In the genomic region with DNA sequence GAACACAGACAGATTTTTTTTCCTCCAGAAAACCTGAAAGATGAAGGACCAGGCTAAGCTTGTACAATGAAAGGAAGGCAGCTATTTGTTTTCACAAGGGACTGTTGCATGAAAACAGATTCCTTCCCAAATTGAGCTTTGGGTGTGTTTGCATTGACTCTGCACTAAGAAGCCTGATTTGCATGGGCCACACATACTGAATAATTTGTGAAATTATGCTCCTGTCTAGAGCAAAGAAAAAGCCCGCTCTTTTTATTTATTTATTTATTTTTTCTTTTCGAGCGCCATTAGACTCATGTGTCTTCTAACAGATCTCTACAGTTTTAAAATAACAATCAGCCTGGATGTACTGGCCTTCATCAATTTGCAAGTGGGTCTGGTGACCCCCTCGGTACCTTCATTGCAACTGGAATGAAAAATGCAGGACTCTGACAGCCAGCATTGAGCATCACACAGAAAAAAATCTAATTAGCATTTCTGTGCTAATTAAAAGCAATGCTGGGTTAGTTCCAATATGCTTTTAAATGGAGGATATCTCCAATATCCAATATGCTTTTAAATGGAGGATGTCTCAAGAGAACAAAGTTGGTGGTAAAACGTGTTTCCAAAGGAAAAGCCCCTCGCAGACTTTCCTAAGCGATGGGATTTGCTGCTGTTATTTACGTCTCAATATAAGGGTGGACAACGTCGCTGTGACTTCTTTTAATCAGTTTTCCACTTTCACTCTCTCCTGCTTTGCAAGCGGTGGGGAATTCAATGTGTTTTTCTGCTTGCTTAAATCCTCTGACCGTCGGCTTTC, we compare ENCODE assay signal across 11 mouse cellular contexts.
A peak's percentile ranks its signal among the peaks of the same experiment; 100 is the strongest.
DNase-seq lines count a peak whose midpoint lies in the region; ATAC-seq and TF ChIP-seq lines count a peak whose summit lies in the region.
"Had no signal": no experiment of that assay in that cellular context is flagged by ENCODE, and none has a peak within 500 bp of the region (broad histone marks: within the 10 kb centered on the region; RNA-seq: fewer than 3 reads in every experiment).

No protein-coding gene starts in this region.

- no peaks in the 10 kb centered on the region for H3K36me3 ChIP-seq in CH12.LX (replicated peaks in 1 of 2; ENCODE audit: control insufficient read depth in 1 of 2, insufficient read depth in 1 of 2, low read length in 1 of 2)
- H3K36me3 ChIP-seq in hindbrain, embryonic 12.5 days: no peaks in the 10 kb centered on the region
- H3K36me3 ChIP-seq in midbrain, embryonic 14.5 days (ENCODE audit: control insufficient read depth, insufficient read depth, low read length): no peaks in the 10 kb centered on the region

- H3K9ac ChIP-seq in CH12.LX (ENCODE audit: insufficient read depth, low read depth): no peak overlapping the region
- H3K9ac ChIP-seq in hindbrain, embryonic 12.5 days: no peak overlapping the region
- no peak overlapping the region for H3K9ac ChIP-seq in midbrain, embryonic 14.5 days (replicated peaks; ENCODE audit: low read length)

- TF ChIP-seq RAD21 in CH12.LX (IDR thresholded peaks at IDR 0.05; ENCODE audit: low read depth, low read length): no peak

- 19% methylated on average over 13 of the region's 13 CpGs for WGBS in hindbrain, embryonic 12.5 days
- WGBS in midbrain, embryonic 14.5 days: 3% methylated on average over 13 of the region's 13 CpGs

- H3K27me3 ChIP-seq in CH12.LX (replicated peaks): no peaks in the 10 kb centered on the region
- no peaks in the 10 kb centered on the region for H3K27me3 ChIP-seq in hindbrain, embryonic 12.5 days
- H3K27me3 ChIP-seq in midbrain, embryonic 14.5 days (ENCODE audit: control insufficient read depth, insufficient read depth, low read length): no peaks in the 10 kb centered on the region

- no peak for TF ChIP-seq CTCF in CH12.LX (conservative IDR thresholded peaks at IDR 0.05 in 1 of 2, IDR thresholded peaks at IDR 0.05 in 1 of 2; ENCODE audit: low read depth in 2 of 2, low read length in 2 of 2)

- peak overlapping the region; percentile 29; the same call in 1 of the 2 replicates for H3K4me2 ChIP-seq in CH12.LX (ENCODE audit: insufficient read depth, low read depth, poor library complexity, severe bottlenecking)
- peak overlapping the region; percentile 34 for H3K4me2 ChIP-seq in hindbrain, embryonic 12.5 days (replicated peaks)
- H3K4me2 ChIP-seq in midbrain, embryonic 14.5 days (ENCODE audit: low read length): peak overlapping the region; percentile 41

- ATAC-seq in hindbrain, embryonic 12.5 days (ENCODE audit: low FRiP score): peak; percentile 44
- ATAC-seq in midbrain, embryonic 14.5 days (ENCODE audit: low FRiP score, low TSS enrichment): no peak; the same call in 1 of the 2 replicates

- no peak overlapping the region for H3K27ac ChIP-seq in CH12.LX (ENCODE audit: insufficient read depth, low read depth)
- peak overlapping the region; percentile 71 for H3K27ac ChIP-seq in hindbrain, embryonic 12.5 days
- H3K27ac ChIP-seq in midbrain, embryonic 14.5 days (replicated peaks; ENCODE audit: low read depth, low read length): peak overlapping the region; percentile 58

- DNase-seq in CH12.LX (ENCODE audit: extremely low read depth): no peak
- peak; percentile 4 for DNase-seq in embryo, embryonic 9.5 days (ENCODE audit: extremely low spot score)
- peak; percentile 60 for DNase-seq in midbrain, embryonic 14.5 days
- no peak for DNase-seq in adrenal gland, adult 2 months
- no peak for DNase-seq in frontal cortex, postnatal 36 days (ENCODE audit: low spot score in 2 of 2)
- DNase-seq in cerebellum, postnatal 25 days: no peak
- DNase-seq: adrenal gland, postnatal 14 days; gastrocnemius, postnatal 25 days; kidney, postnatal 25 days; thymus, postnatal 36 days had no signal

- in situ Hi-C loops in CH12.LX (cut with MboI; ENCODE audit: low pct_ligation_motif_present, low pct_unique_long_range_greater_than_20kb, low sequenced_read_pairs): no loop called here

- H3K9me3 ChIP-seq in CH12.LX (replicated peaks; ENCODE audit: low read length): no peaks in the 10 kb centered on the region
- no peaks in the 10 kb centered on the region for H3K9me3 ChIP-seq in hindbrain, embryonic 12.5 days (replicated peaks)
- H3K9me3 ChIP-seq in midbrain, embryonic 14.5 days (ENCODE audit: control insufficient read depth, low read length): no peaks in the 10 kb centered on the region

- H3K4me3 ChIP-seq in CH12.LX (replicated peaks in 1 of 3; ENCODE audit: low read depth in 2 of 3, low read length in 2 of 3, poor library complexity in 1 of 3): no peak overlapping the region
- no peak overlapping the region for H3K4me3 ChIP-seq in hindbrain, embryonic 12.5 days
- H3K4me3 ChIP-seq in midbrain, embryonic 14.5 days (replicated peaks; ENCODE audit: low read depth, low read length): no peak overlapping the region

- TF ChIP-seq POLR2A in CH12.LX (IDR thresholded peaks at IDR 0.05; ENCODE audit: low read depth, low read length): no peak

- no peak for TF ChIP-seq EP300 in CH12.LX (IDR thresholded peaks at IDR 0.05; ENCODE audit: low read length)

- dilution Hi-C loops in CH12.LX (cut with MboI; ENCODE audit: extremely low pct_ligation_motif_present, extremely low pct_unique_long_range_greater_than_20kb, low sequenced_read_pairs): no loop called here

- peaks cover 0 to 17% of the 10 kb centered on the region in 2 experiments; a peak in 2 of 4 replicates for H3K4me1 ChIP-seq in CH12.LX (ENCODE audit: control insufficient read depth in 1 of 2, insufficient read depth in 2 of 2)
- H3K4me1 ChIP-seq in hindbrain, embryonic 12.5 days: peaks cover 21% of the 10 kb centered on the region
- peaks cover 19% of the 10 kb centered on the region for H3K4me1 ChIP-seq in midbrain, embryonic 14.5 days (ENCODE audit: control insufficient read depth, insufficient read depth, low read length)

- H3K79me2 ChIP-seq in CH12.LX (replicated peaks; ENCODE audit: control insufficient read depth, extremely low read depth, insufficient read depth, poor library complexity, severe bottlenecking): no peaks in the 10 kb centered on the region

TF ChIP-seq in CH12.LX, 34 proteins besides CTCF, POLR2A, EP300 and RAD21:
- TF ChIP-seq ETS1 (conservative IDR thresholded peaks at IDR 0.05; ENCODE audit: low read depth, low read length) (no peak), GABPA (IDR thresholded peaks at IDR 0.05; ENCODE audit: insufficient replicate concordance, low read depth, low read length) (no peak), ZNF384 (IDR thresholded peaks at IDR 0.05; ENCODE audit: low read depth, low read length) (no peak)
TF ChIP-seq in CH12.LX: peak in this region for 0.

Comparison
In these comparisons a context has a peak if more than half of its experiments do, and no peak if none do; other contexts are left out.
1. DNase-seq: peak in embryo, embryonic 9.5 days (single experiment) and midbrain, embryonic 14.5 days (single experiment); none in CH12.LX (single experiment), adrenal gland, adult 2 months (single experiment), frontal cortex, postnatal 36 days (0 of 2) and cerebellum, postnatal 25 days (0 of 2).
2. Peak in every context shown above with its lines, with median percentiles within 50 percentile points of each other: H3K4me2 ChIP-seq.